Mouse (Mus musculus): ENCODE measurements around the gene Pde1a. TPM values are rescaled to one million over a fixed set of nuclear protein-coding genes. Genes with fewer than 3 reads are reported as not detected.

Gene Pde1a
- total and polyA plus RNA-seq, 3 experiments, result 0.33 TPM; not detected in 2

DNA sequence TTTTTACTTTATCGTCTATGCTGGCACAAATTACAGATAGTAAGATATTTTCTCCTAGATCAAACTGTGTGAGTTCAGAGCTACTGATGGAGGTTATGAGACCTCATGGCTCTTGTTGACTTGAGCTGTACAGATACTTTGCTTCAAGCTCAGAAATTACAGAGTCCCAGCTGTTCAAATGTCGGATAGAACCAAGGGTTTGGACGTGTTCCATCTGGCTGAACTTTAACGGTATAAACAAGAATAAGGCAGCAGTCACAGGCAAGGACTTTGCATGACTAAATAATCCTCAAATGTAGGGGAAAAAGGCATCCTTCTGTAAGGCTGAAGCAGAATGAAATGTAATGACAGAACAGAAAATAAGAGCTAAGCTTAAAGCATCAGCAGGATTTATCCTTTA lies 116.2 kb downstream of the Pde1a start:
- Histone ChIP-seq H3K4me1 (ENCODE audit: insufficient read depth, low read depth, low read length) (no peaks in the 10 kb centered on the region), H3K27me3 (ENCODE audit: insufficient read depth, low read length) (no peaks in the 10 kb centered on the region), H3K9me3 (replicated peaks) (no peaks in the 10 kb centered on the region), H3K4me3 (ENCODE audit: low read depth, low read length) (no peak overlapping the region), H3K36me3 (replicated peaks) (no peaks in the 10 kb centered on the region)
- ATAC-seq (ENCODE audit: extremely low read depth, insufficient number of reproducible peaks, low FRiP score, poor library complexity, severe bottlenecking) (no peak), DNase-seq (ENCODE audit: low spot score) (no peak)
- TF ChIP-seq TAL1 (conservative IDR thresholded peaks at IDR 0.05; ENCODE audit: low read depth, low read length), result no peak
- TF ChIP-seq POLR2AphosphoS5 (IDR thresholded peaks at IDR 0.05; ENCODE audit: insufficient replicate concordance, low read depth, low read length), result no peak
- no peak for TF ChIP-seq GATA2 (IDR thresholded peaks at IDR 0.05; ENCODE audit: borderline replicate concordance, low read depth, low read length)
- no peak for TF ChIP-seq CTCF (IDR thresholded peaks at IDR 0.05; ENCODE audit: low read depth, low read length)
- no peak for TF ChIP-seq GATA1 (IDR thresholded peaks at IDR 0.05; ENCODE audit: borderline replicate concordance, low read length)

DNA sequence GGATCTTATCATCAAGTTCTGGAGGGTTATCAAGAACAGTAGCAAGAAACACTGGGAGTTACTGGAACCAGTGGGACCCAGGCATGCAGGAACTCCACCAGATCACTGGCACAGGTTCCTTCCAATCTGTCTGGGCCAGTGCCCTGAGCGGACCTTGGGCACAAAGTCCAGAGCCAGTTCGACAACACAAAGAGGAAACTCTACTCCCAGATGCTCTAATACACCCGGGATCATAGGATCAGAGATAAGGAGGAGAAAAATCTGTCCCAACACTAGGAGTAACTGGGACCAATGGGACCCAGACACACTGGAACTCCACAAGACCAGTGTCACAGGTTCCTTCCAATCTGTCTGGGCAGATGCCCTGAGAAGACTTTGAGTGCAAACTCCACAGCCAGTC lies 130.1 kb downstream of the Pde1a start:
- DNase-seq (ENCODE audit: low spot score) (no peak), ATAC-seq (ENCODE audit: extremely low read depth, insufficient number of reproducible peaks, low FRiP score, poor library complexity, severe bottlenecking) (no peak)
- Histone ChIP-seq H3K27me3 (ENCODE audit: insufficient read depth, low read length) (no peaks in the 10 kb centered on the region), H3K9me3 (replicated peaks) (no peaks in the 10 kb centered on the region), H3K36me3 (replicated peaks) (no peaks in the 10 kb centered on the region), H3K4me1 (ENCODE audit: insufficient read depth, low read depth, low read length) (no peaks in the 10 kb centered on the region), H3K4me3 (ENCODE audit: low read depth, low read length) (no peak overlapping the region)
- TF ChIP-seq GATA2 (IDR thresholded peaks at IDR 0.05; ENCODE audit: borderline replicate concordance, low read depth, low read length), result no peak
- no peak for TF ChIP-seq TAL1 (conservative IDR thresholded peaks at IDR 0.05; ENCODE audit: low read depth, low read length)
- TF ChIP-seq CTCF (IDR thresholded peaks at IDR 0.05; ENCODE audit: low read depth, low read length), result no peak
- TF ChIP-seq POLR2AphosphoS5 (IDR thresholded peaks at IDR 0.05; ENCODE audit: insufficient replicate concordance, low read depth, low read length), result no peak
- no peak for TF ChIP-seq GATA1 (IDR thresholded peaks at IDR 0.05; ENCODE audit: borderline replicate concordance, low read length)

- H3K27me3 ChIP-seq (ENCODE audit: insufficient read depth, low read length), result no peaks in the 10 kb centered on the region
- no peak overlapping the region for H3K4me3 ChIP-seq (ENCODE audit: low read depth, low read length)
- H3K9me3 ChIP-seq (replicated peaks), result no peaks in the 10 kb centered on the region
- no peak for ATAC-seq (ENCODE audit: extremely low read depth, insufficient number of reproducible peaks, low FRiP score, poor library complexity, severe bottlenecking)
- TF ChIP-seq GATA2 (IDR thresholded peaks at IDR 0.05; ENCODE audit: borderline replicate concordance, low read depth, low read length), result no peak
- no peak for TF ChIP-seq GATA1 (IDR thresholded peaks at IDR 0.05; ENCODE audit: borderline replicate concordance, low read length)
- DNase-seq (ENCODE audit: low spot score), result no peak
- no peaks in the 10 kb centered on the region for H3K4me1 ChIP-seq (ENCODE audit: insufficient read depth, low read depth, low read length)
- no peaks in the 10 kb centered on the region for H3K36me3 ChIP-seq (replicated peaks)
Observed at GRCm38 (mm10) chr2:79998460-79998859, 130.8 kb downstream of the Pde1a start.

DNA sequence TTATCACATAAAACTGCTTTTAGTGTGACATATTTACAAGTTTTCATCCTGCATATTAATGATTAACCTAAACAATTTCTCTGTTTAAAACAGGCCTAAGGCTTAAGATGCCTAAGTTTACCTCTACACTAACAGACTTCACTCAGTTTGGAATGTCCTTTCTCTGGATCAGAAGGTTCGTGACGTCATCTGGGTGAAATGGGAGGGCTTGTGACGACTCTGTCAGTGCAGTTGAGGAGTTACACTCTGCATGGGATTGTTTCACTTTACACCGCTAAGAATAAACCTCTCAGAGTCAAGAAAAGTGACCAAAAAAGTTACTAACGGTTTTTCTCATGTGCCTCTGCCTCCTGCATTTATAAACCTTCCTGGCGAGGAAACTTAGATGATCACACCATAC lies 137.6 kb downstream of the Pde1a start:
- Histone ChIP-seq H3K9me3 (replicated peaks) (no peaks in the 10 kb centered on the region), H3K27me3 (ENCODE audit: insufficient read depth, low read length) (no peaks in the 10 kb centered on the region), H3K36me3 (replicated peaks) (no peaks in the 10 kb centered on the region), H3K4me3 (ENCODE audit: low read depth, low read length) (no peak overlapping the region), H3K4me1 (ENCODE audit: insufficient read depth, low read depth, low read length) (no peaks in the 10 kb centered on the region)
- DNase-seq (ENCODE audit: low spot score), result no peak
- no peak for ATAC-seq (ENCODE audit: extremely low read depth, insufficient number of reproducible peaks, low FRiP score, poor library complexity, severe bottlenecking)
- TF ChIP-seq GATA2 (IDR thresholded peaks at IDR 0.05; ENCODE audit: borderline replicate concordance, low read depth, low read length) (no peak), CTCF (IDR thresholded peaks at IDR 0.05; ENCODE audit: low read depth, low read length) (no peak)

GRCm38 (mm10) chr2:79983778-79984177 lies 145.5 kb downstream of the Pde1a start:
- no peaks in the 10 kb centered on the region for H3K4me1 ChIP-seq (ENCODE audit: insufficient read depth, low read depth, low read length)
- ATAC-seq (ENCODE audit: extremely low read depth, insufficient number of reproducible peaks, low FRiP score, poor library complexity, severe bottlenecking) (no peak), DNase-seq (ENCODE audit: low spot score) (no peak)
- H3K27me3 ChIP-seq (ENCODE audit: insufficient read depth, low read length), result no peaks in the 10 kb centered on the region
- H3K36me3 ChIP-seq (replicated peaks), result no peaks in the 10 kb centered on the region
- H3K9me3 ChIP-seq (replicated peaks), result no peaks in the 10 kb centered on the region
- H3K4me3 ChIP-seq (ENCODE audit: low read depth, low read length), result no peak overlapping the region
- TF ChIP-seq GATA1 (IDR thresholded peaks at IDR 0.05; ENCODE audit: borderline replicate concordance, low read length) (no peak), TAL1 (conservative IDR thresholded peaks at IDR 0.05; ENCODE audit: low read depth, low read length) (no peak), GATA2 (IDR thresholded peaks at IDR 0.05; ENCODE audit: borderline replicate concordance, low read depth, low read length) (no peak), CTCF (IDR thresholded peaks at IDR 0.05; ENCODE audit: low read depth, low read length) (no peak), POLR2AphosphoS5 (IDR thresholded peaks at IDR 0.05; ENCODE audit: insufficient replicate concordance, low read depth, low read length) (no peak)

DNA sequence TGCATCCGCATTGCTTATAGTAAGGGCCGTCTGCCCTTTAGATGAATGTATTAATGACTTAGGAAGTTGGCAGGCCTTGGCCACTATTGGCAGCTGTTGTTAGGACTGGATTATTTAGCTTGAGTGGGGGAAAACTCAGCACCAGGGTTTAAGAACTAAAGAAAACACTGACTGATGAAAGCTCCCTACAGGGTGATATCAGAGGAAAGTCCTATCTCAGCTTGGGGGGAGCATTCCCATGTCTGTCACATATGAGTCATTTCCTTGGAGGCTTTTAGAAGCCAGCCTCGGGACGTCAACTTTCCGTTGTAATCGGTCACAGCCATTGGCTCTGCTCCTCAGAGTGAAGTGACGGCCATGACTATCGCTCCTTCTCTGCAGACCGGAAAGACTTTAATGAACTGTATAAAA lies 146.0 kb downstream of the Pde1a start:
- H3K4me3 ChIP-seq (ENCODE audit: low read depth, low read length), result no peak overlapping the region
- DNase-seq (ENCODE audit: low spot score), result no peak
- no peaks in the 10 kb centered on the region for H3K9me3 ChIP-seq (replicated peaks)
- no peak for ATAC-seq (ENCODE audit: extremely low read depth, insufficient number of reproducible peaks, low FRiP score, poor library complexity, severe bottlenecking)
- no peaks in the 10 kb centered on the region for H3K36me3 ChIP-seq (replicated peaks)
- H3K27me3 ChIP-seq (ENCODE audit: insufficient read depth, low read length), result no peaks in the 10 kb centered on the region
- TF ChIP-seq TAL1 (conservative IDR thresholded peaks at IDR 0.05; ENCODE audit: low read depth, low read length) (no peak), GATA2 (IDR thresholded peaks at IDR 0.05; ENCODE audit: borderline replicate concordance, low read depth, low read length) (no peak), CTCF (IDR thresholded peaks at IDR 0.05; ENCODE audit: low read depth, low read length) (no peak), GATA1 (IDR thresholded peaks at IDR 0.05; ENCODE audit: borderline replicate concordance, low read length) (no peak), POLR2AphosphoS5 (IDR thresholded peaks at IDR 0.05; ENCODE audit: insufficient replicate concordance, low read depth, low read length) (no peak)
- H3K4me1 ChIP-seq (ENCODE audit: insufficient read depth, low read depth, low read length), result no peaks in the 10 kb centered on the region

GRCm38 (mm10) chr2:79981781-79982180 lies 147.5 kb downstream of the Pde1a start:
- Histone ChIP-seq H3K36me3 (replicated peaks) (no peaks in the 10 kb centered on the region), H3K4me3 (ENCODE audit: low read depth, low read length) (no peak overlapping the region), H3K27me3 (ENCODE audit: insufficient read depth, low read length) (no peaks in the 10 kb centered on the region), H3K9me3 (replicated peaks) (no peaks in the 10 kb centered on the region), H3K4me1 (ENCODE audit: insufficient read depth, low read depth, low read length) (no peaks in the 10 kb centered on the region)
- ATAC-seq (ENCODE audit: extremely low read depth, insufficient number of reproducible peaks, low FRiP score, poor library complexity, severe bottlenecking) (no peak), DNase-seq (ENCODE audit: low spot score) (no peak)
- TF ChIP-seq GATA1 (IDR thresholded peaks at IDR 0.05; ENCODE audit: borderline replicate concordance, low read length) (no peak), POLR2AphosphoS5 (IDR thresholded peaks at IDR 0.05; ENCODE audit: insufficient replicate concordance, low read depth, low read length) (no peak)
